Mouse (Mus musculus): ENCODE results near the gene 1700001P01Rik. TPM values are rescaled to one million over a fixed set of nuclear protein-coding genes. Genes with fewer than 3 reads are reported as not detected.

1700001P01Rik gene
- total and polyA plus RNA-seq, 3 experiments, result 0.47 TPM; not detected in 2

DNA sequence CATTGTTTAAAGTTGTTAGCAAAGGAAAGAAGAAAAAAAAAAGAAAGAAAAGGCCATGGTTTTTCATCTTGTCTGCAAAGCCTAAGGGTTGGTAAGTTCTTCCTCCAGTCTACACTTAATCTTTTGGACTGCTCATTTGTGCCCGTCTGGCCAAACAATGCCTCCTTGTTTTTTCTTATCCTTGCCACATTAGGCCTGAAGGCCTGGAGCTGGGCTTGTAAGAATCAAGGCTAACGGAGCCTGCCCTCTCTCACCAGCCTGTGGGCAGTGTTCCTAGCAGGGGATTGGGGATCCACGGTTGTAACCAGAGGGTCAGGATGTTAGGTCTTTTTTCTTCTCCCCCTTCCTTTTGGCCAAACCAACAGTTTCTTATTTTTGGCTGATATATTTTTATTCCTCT is 35.3 kb upstream of the 1700001P01Rik start:
- no peak overlapping the region for H3K27ac ChIP-seq (ENCODE audit: insufficient read depth, low read depth)
- H3K79me2 ChIP-seq (replicated peaks; ENCODE audit: control insufficient read depth, extremely low read depth, insufficient read depth, poor library complexity, severe bottlenecking), result no peaks in the 10 kb centered on the region
- H3K4me2 ChIP-seq (ENCODE audit: insufficient read depth, low read depth, poor library complexity, severe bottlenecking), result no peak overlapping the region
- peaks cover 5 to 83% of the 10 kb centered on the region in 2 experiments for H3K36me3 ChIP-seq (replicated peaks in 1 of 2; ENCODE audit: control insufficient read depth in 1 of 2, insufficient read depth in 1 of 2, low read length in 1 of 2)
- no peak overlapping the region for H3K4me3 ChIP-seq (replicated peaks in 1 of 3; ENCODE audit: low read depth in 2 of 3, low read length in 2 of 3, poor library complexity in 1 of 3)
- peaks cover 21 to 75% of the 10 kb centered on the region in 2 experiments for H3K4me1 ChIP-seq (ENCODE audit: control insufficient read depth in 1 of 2, insufficient read depth in 2 of 2)
- no peak for DNase-seq (ENCODE audit: extremely low read depth)
- H3K9me3 ChIP-seq (replicated peaks; ENCODE audit: low read length), result no peaks in the 10 kb centered on the region
- H3K27me3 ChIP-seq (replicated peaks), result no peaks in the 10 kb centered on the region
- no peak for TF ChIP-seq ZMIZ1 (IDR thresholded peaks at IDR 0.05; ENCODE audit: low read depth, low read length)
- no peak for TF ChIP-seq MAX (IDR thresholded peaks at IDR 0.05; ENCODE audit: low read length)
- TF ChIP-seq JUN (IDR thresholded peaks at IDR 0.05; ENCODE audit: insufficient read depth, low read depth, low read length), result no peak
- TF ChIP-seq PAX5 (IDR thresholded peaks at IDR 0.05; ENCODE audit: low read length), result no peak
- TF ChIP-seq USF1 (IDR thresholded peaks at IDR 0.05; ENCODE audit: low read depth, low read length), result no peak
- no peak for TF ChIP-seq RAD21 (IDR thresholded peaks at IDR 0.05; ENCODE audit: low read depth, low read length)
- no peak overlapping the region for H3K9ac ChIP-seq (ENCODE audit: insufficient read depth, low read depth)
- in situ Hi-C loops (cut with MboI; ENCODE audit: low pct_ligation_motif_present, low pct_unique_long_range_greater_than_20kb, low sequenced_read_pairs), result no loop called here
- dilution Hi-C loops (cut with MboI; ENCODE audit: extremely low pct_ligation_motif_present, extremely low pct_unique_long_range_greater_than_20kb, low sequenced_read_pairs), result no loop called here

DNA sequence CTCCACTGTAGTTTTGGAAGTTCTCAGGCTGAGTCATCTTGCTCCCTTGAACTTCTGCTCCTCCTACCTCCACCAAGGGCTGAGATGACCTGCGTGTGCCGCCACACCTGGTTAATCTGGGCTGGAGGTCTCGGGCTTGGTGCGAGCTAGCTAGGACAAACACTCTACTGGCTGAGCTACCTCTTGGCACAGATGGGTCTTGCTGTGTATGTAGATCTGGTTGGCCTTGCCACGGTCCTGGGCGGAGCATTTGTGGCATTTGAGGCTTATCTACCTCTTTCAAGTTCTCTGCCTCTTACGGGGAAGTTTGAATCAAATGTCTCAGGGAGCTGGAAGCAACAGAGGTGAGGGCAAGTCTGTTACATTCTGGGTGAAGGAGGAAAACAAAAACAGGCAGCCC is 34.6 kb upstream of the 1700001P01Rik start:
- no peak overlapping the region for H3K27ac ChIP-seq (ENCODE audit: insufficient read depth, low read depth)
- in situ Hi-C loops (cut with MboI; ENCODE audit: low pct_ligation_motif_present, low pct_unique_long_range_greater_than_20kb, low sequenced_read_pairs), result no loop called here
- TF ChIP-seq BHLHE40 (IDR thresholded peaks at IDR 0.05; ENCODE audit: low read depth, low read length), result no peak
- no peak for TF ChIP-seq SMC3 (IDR thresholded peaks at IDR 0.05; ENCODE audit: low read depth, low read length)
- TF ChIP-seq USF1 (IDR thresholded peaks at IDR 0.05; ENCODE audit: low read depth, low read length), result no peak
- TF ChIP-seq ELF1 (IDR thresholded peaks at IDR 0.05; ENCODE audit: low read depth, low read length), result no peak
- TF ChIP-seq KAT2A (IDR thresholded peaks at IDR 0.05; ENCODE audit: insufficient replicate concordance, low read length), result no peak
- no peak for TF ChIP-seq POLR2AphosphoS2 (IDR thresholded peaks at IDR 0.05; ENCODE audit: low read depth, low read length)
- TF ChIP-seq MAFK (IDR thresholded peaks at IDR 0.05; ENCODE audit: insufficient replicate concordance, low read length), result no peak
- no peak for TF ChIP-seq MAZ (IDR thresholded peaks at IDR 0.05; ENCODE audit: low read depth, low read length)
- no peak for TF ChIP-seq CTCF (conservative IDR thresholded peaks at IDR 0.05 in 1 of 2, IDR thresholded peaks at IDR 0.05 in 1 of 2; ENCODE audit: low read depth in 2 of 2, low read length in 2 of 2)
- TF ChIP-seq JUN (IDR thresholded peaks at IDR 0.05; ENCODE audit: insufficient read depth, low read depth, low read length), result no peak
- TF ChIP-seq CHD1 (IDR thresholded peaks at IDR 0.05; ENCODE audit: low read depth, low read length), result no peak
- TF ChIP-seq TBP (conservative IDR thresholded peaks at IDR 0.05; ENCODE audit: low read depth, low read length), result no peak
- TF ChIP-seq MYC (IDR thresholded peaks at IDR 0.05; ENCODE audit: low read depth, low read length), result no peak
- TF ChIP-seq HCFC1 (IDR thresholded peaks at IDR 0.05; ENCODE audit: low read depth, low read length), result no peak
- no peak for TF ChIP-seq POLR2A (IDR thresholded peaks at IDR 0.05; ENCODE audit: low read depth, low read length)
- TF ChIP-seq UBTF (IDR thresholded peaks at IDR 0.05; ENCODE audit: low read depth, low read length), result no peak
- no peak for TF ChIP-seq TCF12 (IDR thresholded peaks at IDR 0.05; ENCODE audit: low read depth, low read length)
- no peak for TF ChIP-seq MEF2A (IDR thresholded peaks at IDR 0.05; ENCODE audit: borderline replicate concordance, low read depth, low read length)
- no peak for TF ChIP-seq NRF1 (IDR thresholded peaks at IDR 0.05; ENCODE audit: low read depth, low read length)
- H3K4me3 ChIP-seq (replicated peaks in 1 of 3; ENCODE audit: low read depth in 2 of 3, low read length in 2 of 3, poor library complexity in 1 of 3), result no peak overlapping the region
- no peaks in the 10 kb centered on the region for H3K27me3 ChIP-seq (replicated peaks)
- no peak overlapping the region for H3K4me2 ChIP-seq (ENCODE audit: insufficient read depth, low read depth, poor library complexity, severe bottlenecking)
- H3K9ac ChIP-seq (ENCODE audit: insufficient read depth, low read depth), result no peak overlapping the region
- H3K36me3 ChIP-seq (replicated peaks in 1 of 2; ENCODE audit: control insufficient read depth in 1 of 2, insufficient read depth in 1 of 2, low read length in 1 of 2), result peaks cover 5 to 77% of the 10 kb centered on the region in 2 experiments
- peaks cover 23 to 81% of the 10 kb centered on the region in 2 experiments for H3K4me1 ChIP-seq (ENCODE audit: control insufficient read depth in 1 of 2, insufficient read depth in 2 of 2)
- DNase-seq (ENCODE audit: extremely low read depth), result no peak
- H3K9me3 ChIP-seq (replicated peaks; ENCODE audit: low read length), result no peaks in the 10 kb centered on the region
- dilution Hi-C loops (cut with MboI; ENCODE audit: extremely low pct_ligation_motif_present, extremely low pct_unique_long_range_greater_than_20kb, low sequenced_read_pairs), result no loop called here
- no peaks in the 10 kb centered on the region for H3K79me2 ChIP-seq (replicated peaks; ENCODE audit: control insufficient read depth, extremely low read depth, insufficient read depth, poor library complexity, severe bottlenecking)
